Mouse (Mus musculus): ENCODE results near the gene Tbc1d17.
"Not testable (repeated sequence)": the region's sequence is repeated elsewhere in the genome, so short reads cannot be mapped to it uniquely, and the experiment has no call there.

Tbc1d17 gene

DNA sequence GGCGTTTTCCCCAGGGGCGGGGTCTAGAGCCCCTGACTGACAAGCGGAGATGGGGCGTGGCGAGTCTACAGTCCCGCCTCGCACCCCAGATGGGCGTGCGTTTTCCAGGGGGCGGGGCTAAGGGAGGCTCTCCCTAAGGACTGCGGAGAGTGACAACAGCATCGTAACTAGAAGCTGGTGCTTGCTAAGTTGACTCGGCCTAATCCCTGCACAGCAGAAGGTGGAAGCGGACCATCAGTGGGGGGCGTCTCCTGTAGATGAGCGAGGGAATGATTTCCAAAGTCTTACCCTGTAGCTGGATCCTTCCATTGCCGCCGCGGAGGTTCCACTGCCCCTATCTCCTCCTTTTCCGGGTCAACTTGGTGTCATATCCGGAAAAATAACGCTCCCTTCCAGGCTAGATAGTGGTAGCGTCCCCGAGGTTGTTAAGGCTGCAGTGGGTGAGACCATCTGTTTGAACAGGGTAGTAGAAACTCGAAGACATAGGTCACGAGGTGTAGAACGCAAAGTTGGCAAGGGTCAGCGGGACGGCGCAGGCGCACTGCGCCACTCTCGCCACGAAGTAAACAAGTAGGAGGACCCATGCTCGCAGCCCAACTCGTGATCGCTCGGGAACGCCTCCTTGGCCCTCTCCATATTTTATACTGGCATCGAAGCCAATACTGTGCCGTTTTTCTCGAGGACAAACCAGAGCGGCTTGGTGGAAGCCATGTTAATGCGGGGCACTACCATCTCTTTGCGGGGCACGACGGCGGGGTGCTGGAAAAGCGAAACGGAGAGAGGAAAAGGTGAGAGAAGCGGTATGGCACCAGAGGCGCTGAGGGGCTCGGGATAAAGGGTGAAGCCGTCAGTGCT lies at the start of gene Tbc1d17, which contains the start of gene Akt1s1:
Tbc1d17 (minus strand) TSS at position 519 of the 855 bp plus-strand sequence.
Akt1s1 (plus strand) TSS at position 431 of the 855 bp plus-strand sequence.
- in situ Hi-C loops (cut with MboI, MseI) = no loop called here

DNA sequence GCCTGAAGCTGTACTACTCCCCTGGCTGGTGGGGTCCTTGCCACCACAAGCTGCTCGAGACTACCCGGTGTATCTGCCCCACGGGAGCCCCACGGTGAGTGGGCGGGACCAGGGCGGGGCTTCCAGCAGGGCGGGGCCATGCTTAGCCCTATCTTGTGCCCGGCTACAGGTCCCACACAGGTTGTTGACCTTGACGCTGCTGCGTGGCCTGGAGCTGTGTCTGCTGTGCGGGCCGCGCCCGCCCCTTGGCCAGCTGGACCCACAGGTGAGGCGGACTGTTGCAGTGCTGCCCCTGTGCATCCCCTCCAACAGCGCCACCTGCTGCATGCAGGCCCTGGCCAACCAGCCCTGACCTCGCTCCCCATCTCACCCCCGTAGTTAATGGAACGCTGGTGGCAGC lies 49.7 kb upstream of the Tbc1d17 start:
- in situ Hi-C loops (cut with MboI, MseI) = no loop called here

DNA sequence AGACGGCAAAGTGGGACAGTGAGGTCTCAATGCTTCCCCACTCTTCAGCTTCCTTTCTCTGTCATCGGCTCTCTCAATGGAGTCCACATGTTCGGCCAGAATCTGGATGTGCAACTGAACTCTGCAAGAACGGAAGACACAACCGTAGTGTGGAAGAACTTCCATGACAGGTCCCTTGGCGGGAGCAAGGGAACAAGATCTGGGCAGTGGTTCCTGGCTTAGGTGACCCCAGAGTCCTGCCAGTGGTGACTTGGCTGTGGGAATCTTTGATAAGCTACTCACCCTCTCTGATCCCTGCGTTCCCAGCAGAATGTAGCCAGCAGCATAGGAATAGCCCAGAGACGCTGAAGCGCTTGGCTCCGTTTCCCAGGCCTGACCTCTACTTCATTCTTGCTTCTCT lies 47.6 kb upstream of the Tbc1d17 start:
- in situ Hi-C loops (cut with MboI, MseI) = no loop called here

- in situ Hi-C loops (cut with MboI, MseI) = no loop called here
These were observed 46.9 kb upstream of the Tbc1d17 start, which contains the start of gene Fuz for GRCm38 (mm10) chr7:44895593-44896434. TSS of gene Fuz (plus strand) at chr7:44896079.

DNA sequence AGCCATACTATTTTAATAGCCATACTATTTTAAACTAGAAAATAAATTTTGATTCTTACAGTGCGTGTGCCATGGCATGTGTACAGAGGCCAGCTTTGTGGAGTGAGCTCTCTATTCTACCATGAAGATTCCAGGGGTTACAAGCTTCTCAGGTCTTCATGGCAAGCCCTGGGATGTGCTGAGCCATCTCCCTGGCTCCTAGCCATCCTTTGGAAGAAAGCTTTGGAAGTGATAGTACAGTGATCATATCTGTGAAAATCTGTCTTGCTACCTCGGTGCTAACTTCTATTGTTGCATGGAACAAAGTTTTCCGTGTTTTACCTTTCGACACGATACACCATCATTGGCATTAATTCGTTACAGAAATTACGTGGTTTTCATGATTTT lies 46.3 kb upstream of the Tbc1d17 start:
- in situ Hi-C loops (cut with MboI, MseI) = no loop called here

DNA sequence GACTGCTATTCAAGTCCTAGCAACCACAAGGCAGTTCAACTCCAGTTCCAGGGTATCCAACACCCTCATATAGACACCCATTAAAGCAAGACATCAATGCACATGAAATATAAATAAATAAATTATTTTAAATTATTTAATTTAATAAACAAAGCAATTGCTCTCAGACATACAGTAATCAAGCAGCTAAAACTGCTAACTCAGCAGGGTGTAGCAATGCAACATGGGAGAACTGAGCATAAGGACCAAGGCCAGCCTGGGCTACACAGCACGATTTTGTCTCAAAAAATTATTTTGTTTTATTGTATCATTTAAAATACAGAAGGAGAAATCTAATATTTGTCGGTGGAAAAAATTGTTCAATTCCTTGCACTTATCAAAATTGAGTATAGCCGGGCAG lies 45.3 kb upstream of the Tbc1d17 start:
- in situ Hi-C loops (cut with MboI, MseI) = no loop called here

DNA sequence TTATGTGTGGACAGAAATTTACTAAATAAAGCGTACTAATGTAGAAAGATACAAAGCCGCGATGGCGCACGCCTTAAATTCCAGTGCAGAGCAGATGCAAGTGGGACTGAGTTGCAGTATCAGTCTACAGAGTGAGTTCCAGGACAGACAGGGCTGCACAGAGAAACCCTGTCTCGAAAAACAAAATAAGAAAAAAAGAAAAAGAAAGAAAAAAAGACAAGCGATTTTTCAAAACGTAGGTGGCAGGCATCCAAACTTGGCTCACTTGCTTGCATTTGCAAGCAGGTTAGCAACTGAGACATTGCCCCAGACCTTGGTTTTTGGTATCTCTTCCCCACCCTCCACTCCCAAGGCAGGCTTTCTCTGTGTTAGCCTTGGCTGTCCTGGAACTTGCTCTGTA lies 44.3 kb upstream of the Tbc1d17 start:
- in situ Hi-C loops (cut with MboI, MseI) = no loop called here

DNA sequence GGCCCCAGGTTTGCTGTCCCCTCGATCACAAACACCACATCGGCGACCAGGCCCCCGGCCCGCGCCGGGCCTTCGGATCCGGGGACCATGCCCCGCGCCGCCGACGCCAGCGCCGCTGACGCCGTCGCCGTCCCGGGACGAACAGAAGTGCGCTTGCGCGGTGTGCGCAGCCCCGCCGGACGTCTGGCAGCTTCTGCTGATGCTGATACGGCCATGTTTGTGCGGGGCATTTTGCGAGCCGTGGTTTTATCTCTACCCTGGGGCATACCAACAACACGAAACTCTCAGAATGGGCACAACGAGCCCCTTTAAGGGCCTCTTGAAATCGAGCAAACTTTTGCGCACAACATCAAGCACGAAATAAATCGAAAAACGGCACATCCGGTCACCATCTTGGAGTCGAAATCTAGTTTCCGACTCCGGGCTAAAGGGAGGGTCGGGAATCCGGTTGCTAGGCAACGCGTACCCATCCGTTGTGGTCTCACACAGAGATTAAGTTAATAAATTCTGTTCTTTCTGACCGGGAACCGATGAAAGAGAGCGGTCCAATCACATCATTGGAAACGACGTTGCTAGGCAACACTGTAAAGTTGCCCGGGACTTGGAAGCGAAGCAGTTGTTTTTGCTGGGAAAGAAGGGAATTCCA lies 43.5 kb upstream of the Tbc1d17 start, which contains the start of gene Med25:
Med25 (minus strand) TSS at position 437 of the 646 bp plus-strand sequence.
- in situ Hi-C loops (cut with MboI, MseI) = no loop called here

DNA sequence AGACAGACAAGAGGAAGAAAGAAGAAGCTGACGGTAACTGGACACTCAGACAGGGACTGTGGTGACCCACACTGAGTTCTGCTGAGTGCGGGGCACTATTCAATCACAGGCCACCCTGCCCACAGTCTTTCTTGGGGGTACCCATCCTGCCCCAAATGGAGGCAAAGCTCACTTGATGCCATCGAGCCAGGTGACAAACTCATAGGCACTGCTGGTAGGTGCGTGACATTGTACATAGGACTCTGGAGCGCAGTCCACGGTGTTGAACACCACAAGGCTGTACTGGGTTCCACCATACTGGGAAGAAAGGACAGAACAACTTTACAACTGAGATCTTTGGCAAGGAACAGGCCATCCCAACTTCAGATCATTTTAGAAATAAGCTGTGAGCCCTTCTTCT lies 42.7 kb upstream of the Tbc1d17 start:
- in situ Hi-C loops (cut with MboI, MseI) = no loop called here

DNA sequence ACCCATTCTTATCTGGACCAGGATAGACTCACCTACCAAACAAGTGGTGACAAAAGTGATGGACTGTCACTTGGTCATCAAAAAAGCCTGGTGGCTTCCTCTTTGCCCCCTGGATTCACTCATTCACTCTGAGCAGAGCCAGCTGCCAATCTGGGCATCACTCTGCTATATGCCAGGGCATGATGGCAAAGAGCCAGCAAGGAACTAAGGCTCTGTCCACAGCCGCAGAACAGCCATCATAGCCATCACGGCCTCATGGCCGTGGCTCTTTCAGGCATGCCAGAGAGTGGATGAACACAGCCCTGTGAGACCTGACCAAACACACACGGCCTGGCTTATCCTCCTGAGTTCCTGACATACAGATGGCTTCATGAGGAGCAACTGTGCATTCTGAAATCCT lies 41.9 kb upstream of the Tbc1d17 start:
- in situ Hi-C loops (cut with MboI, MseI) = no loop called here

DNA sequence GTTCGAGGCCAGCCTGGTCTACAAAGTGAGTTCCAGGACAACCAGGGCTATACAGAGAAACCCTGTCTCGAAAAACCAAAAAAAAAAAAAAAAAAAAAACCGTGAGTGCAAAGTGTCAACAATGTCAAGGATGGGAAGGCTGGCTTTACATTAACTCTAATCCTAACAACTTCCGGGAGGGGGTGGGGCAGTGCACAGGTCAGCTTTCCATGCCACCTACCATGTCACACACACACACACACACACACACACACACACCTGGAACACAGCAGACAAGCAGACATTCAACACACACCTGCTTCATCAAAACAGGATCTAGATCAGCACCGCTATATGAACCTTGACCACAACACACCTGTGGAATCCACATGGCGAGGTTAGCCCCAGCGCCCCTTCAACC lies 41.3 kb upstream of the Tbc1d17 start:
- in situ Hi-C loops (cut with MboI, MseI) = no loop called here

GRCm38 (mm10) chr7:44888256-44889105 lies 39.6 kb upstream of the Tbc1d17 start:
- in situ Hi-C loops (cut with MboI, MseI) = no loop called here

DNA sequence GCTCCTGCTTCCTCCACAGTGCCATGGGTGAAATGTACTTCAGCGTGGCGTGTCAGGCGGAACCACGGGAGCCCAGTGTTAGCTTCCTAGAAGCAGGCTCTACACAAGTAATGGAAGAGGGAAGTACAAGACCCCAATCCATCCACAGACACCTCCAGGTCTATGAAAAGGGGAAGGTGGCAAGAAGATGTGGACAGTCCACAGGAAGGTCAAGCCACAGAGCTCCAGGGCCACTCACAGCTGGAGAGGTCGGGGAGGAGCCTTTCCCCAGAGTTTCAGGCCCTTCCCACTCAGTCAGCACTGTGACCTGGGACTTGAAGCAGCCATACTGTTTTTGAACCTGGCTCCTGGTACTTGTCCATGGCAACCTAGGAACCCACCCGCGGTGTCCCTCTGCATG lies 38.1 kb upstream of the Tbc1d17 start:
- in situ Hi-C loops (cut with MboI, MseI) = no loop called here

DNA sequence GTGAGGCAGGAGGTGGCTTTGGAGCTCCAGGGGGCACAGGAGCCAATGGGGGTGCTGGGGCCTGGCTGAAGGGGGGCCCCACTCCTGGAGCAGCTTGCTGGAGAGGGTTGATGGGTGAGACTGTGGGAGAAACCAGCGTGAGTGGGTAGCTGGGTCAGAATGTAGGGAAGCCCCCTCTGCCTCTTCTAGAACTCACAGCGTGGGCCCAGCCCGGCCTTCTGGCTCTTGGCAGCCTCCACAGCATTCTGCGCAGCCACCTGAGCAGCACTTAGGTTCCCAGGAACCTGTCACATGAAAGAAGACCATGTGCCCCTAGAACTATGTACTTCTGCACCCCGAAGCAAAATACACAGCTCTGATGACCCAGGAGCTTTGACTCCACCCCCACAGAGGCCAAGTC lies 35.8 kb upstream of the Tbc1d17 start:
- in situ Hi-C loops (cut with MboI, MseI) = no loop called here

- in situ Hi-C loops (cut with MboI, MseI) = no loop called here
These were observed 34.2 kb upstream of the Tbc1d17 start for GRCm38 (mm10) chr7:44883036-44883435.

DNA sequence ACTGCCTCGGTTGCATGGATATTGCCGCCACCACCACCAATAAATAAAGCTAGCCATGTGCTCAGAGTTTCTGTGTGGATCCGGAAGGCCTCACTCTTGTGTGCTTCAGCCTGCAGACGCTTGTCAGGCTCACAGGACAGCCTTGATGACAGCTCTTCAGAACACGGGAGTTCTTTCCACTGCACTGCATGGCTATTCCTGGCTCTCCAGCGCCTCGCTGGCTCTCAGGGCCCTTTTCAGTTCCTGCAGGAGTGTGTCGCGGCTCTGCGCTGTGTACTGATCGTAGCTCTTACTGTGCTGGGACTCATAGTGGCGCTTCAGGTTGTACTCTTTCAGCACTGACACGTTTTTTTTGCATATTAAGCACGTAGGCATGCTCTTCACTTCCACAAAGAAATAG lies 29.0 kb upstream of the Tbc1d17 start:
- in situ Hi-C loops (cut with MboI, MseI) = no loop called here

DNA sequence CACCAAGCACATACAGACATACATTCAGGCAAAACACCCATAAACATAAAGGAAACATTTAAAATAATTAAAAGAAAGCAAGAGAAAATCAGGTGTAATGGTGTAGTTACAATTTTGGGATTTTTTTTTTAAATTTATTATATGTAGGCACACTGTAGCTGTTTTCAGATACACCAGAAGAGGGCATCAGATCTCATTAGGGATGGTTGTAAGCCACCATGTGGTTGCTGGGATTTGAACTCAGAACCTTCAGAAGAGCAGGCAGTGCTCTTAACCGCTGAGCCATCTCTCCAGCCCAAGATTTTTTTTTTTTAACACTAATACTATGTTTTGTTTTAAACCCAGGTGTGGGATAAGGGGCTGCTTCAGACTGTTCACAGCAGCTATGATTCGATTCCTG lies 22.9 kb upstream of the Tbc1d17 start:
- in situ Hi-C loops (cut with MboI, MseI) = not testable (repeated sequence)

DNA sequence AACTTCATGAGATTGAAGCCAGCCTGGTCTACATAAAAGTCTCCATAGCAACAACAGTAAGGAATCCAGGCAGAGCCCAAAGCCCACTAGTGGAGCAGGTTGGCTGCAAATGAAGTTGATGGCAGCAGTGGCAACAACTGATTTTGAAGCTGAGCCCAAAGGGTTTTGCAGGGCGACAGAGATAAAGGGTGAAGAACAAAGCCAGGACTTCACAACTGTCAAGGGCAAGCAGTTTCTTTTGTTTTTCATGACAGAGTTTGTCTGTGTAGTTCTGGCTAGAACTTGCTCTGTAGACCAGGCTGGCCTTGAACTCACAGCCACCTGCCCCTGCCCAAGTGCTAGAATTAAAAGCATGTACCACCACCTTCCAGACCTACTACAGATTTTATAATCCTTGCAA lies 22.3 kb upstream of the Tbc1d17 start:
- in situ Hi-C loops (cut with MboI, MseI) = no loop called here

DNA sequence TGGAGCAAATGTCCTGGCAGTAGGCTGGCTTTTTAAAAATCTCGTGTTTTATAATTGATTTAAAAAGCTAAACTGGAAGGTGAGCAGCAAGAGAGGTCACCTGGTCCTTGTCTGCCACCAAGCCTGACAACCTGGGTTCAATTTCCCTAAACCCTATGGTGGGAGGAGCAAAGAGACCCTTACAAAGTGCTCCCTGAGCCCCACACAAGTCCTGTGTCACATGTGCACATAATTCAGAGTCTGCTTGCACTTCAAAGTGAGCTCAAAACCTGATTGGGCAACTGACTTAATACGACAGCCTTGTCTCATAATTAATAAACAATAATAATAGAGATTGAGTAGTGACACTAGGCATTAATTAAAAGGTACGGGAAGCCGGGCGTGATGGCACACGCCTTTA lies 21.7 kb upstream of the Tbc1d17 start:
- in situ Hi-C loops (cut with MboI, MseI) = no loop called here

DNA sequence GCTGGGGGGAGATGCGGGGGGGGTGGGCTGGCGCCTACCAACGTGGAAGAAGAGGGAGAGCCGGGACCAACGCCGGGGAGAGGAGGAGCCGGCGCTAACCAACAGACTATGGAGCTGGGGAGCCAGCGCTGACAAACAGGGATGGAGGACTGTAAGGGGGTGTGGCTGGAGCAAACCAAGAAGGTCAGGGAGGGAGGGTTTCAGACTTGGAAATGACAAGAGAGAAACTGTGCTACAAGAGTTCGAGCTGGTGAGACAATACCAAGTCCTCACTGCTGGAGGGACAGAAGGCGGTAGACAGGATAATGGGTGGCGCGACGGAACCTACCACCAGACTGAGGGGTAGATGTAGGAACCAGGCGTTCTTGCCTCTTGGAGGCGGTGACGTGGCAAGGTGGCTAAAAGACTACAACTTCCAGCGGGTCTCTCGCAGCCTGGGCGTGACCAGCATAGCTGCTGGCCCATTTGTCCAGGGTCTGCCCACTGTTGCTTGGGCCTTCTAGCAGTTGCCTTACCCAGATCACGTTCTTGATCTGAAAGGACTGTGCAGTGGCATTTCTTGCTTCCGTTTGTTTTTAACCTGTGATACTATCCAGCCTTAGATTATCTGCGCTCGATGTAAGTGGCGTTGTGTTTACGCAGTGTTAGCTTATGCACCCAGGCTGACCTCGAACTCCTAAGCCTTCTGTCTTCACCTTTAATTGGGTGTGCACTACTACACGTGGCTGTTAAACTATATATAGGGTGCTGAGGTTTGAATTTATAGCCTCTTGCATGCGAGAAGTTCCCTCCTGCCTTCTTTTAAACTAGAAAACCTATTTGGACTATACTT lies 21.0 kb upstream of the Tbc1d17 start, which contains the start of gene Ptov1:
Ptov1 (minus strand) TSS at position 92 of the 832 bp plus-strand sequence.
- in situ Hi-C loops (cut with MboI, MseI) = no loop called here
